10 mouse cellular contexts compared by ENCODE assay signal in genomic region chr5:140510012-140511000, GRCm38 (mm10). TPM values are rescaled to one million over a fixed set of nuclear protein-coding genes. Genes with fewer than 3 reads are reported as not detected.
DNase-seq lines count a peak whose midpoint lies in the region; ATAC-seq and TF ChIP-seq lines count a peak whose summit lies in the region.
"Had no signal": no experiment of that assay in that cellular context is flagged by ENCODE, and none has a peak within 500 bp of the region (broad histone marks: within the 10 kb centered on the region; RNA-seq: fewer than 3 reads in every experiment).

No protein-coding gene starts in this region.

- WGBS in heart, embryonic 15.5 days, result 58% methylated on average over 27 of the region's 27 CpGs
- WGBS in forebrain, embryonic 11.5 days, result 63% methylated on average over 27 of the region's 27 CpGs
- WGBS in limb, embryonic 13.5 days, result 50% methylated on average over 27 of the region's 27 CpGs

- H3K9ac ChIP-seq in heart, embryonic 15.5 days, result no peak overlapping the region
- no peak overlapping the region; the same call in 1 of the 2 replicates for H3K9ac ChIP-seq in forebrain, embryonic 11.5 days (ENCODE audit: low read length)
- no peak overlapping the region; the same call in 1 of the 2 replicates for H3K9ac ChIP-seq in limb, embryonic 13.5 days

- no peak for TF ChIP-seq CTCF in C2C12 (IDR thresholded peaks at IDR 0.05; ENCODE audit: control insufficient read depth, insufficient read depth, insufficient read length)

- intact Hi-C loops in heart, postnatal 14 days (cut with DNase I), result no loop called here

- H3K4me2 ChIP-seq in heart, embryonic 15.5 days, result 0 out of 2 replicates have a peak overlapping the region, but pooled peaks have one; percentile 4
- H3K4me2 ChIP-seq in forebrain, embryonic 11.5 days (ENCODE audit: low read depth, low read length, severe bottlenecking), result no peak overlapping the region
- H3K4me2 ChIP-seq in limb, embryonic 13.5 days (replicated peaks), result 0 out of 2 replicates have a peak overlapping the region, but pooled peaks have one; percentile 7

- peaks cover 40% of the 10 kb centered on the region for H3K4me1 ChIP-seq in heart, embryonic 15.5 days (replicated peaks)
- H3K4me1 ChIP-seq in forebrain, embryonic 11.5 days (replicated peaks; ENCODE audit: control insufficient read depth, insufficient read depth, low read length), result peaks cover 12% of the 10 kb centered on the region; the same call in 1 of the 2 replicates
- peaks cover 63% of the 10 kb centered on the region for H3K4me1 ChIP-seq in limb, embryonic 13.5 days

- H3K4me3 ChIP-seq in heart, embryonic 15.5 days, result no peak overlapping the region
- no peak overlapping the region for H3K4me3 ChIP-seq in C2C12 (ENCODE audit: insufficient read depth, poor library complexity, severe bottlenecking)
- H3K4me3 ChIP-seq in forebrain, embryonic 11.5 days (ENCODE audit: low read depth, low read length), result no peak overlapping the region
- no peak overlapping the region for H3K4me3 ChIP-seq in limb, embryonic 13.5 days

- H3ac ChIP-seq in C2C12 (ENCODE audit: control insufficient read depth, insufficient read length, low read depth), result no peak overlapping the region

- H3K9me3 ChIP-seq in heart, embryonic 15.5 days (replicated peaks), result no peaks in the 10 kb centered on the region
- no peaks in the 10 kb centered on the region for H3K9me3 ChIP-seq in forebrain, embryonic 11.5 days (ENCODE audit: control insufficient read depth, low read length)
- no peaks in the 10 kb centered on the region for H3K9me3 ChIP-seq in limb, embryonic 13.5 days

- peaks cover 5% of the 10 kb centered on the region for H3K79me3 ChIP-seq in C2C12 (ENCODE audit: low read depth)

- DNase-seq in heart, postnatal 14 days, result no peak
- DNase-seq in forebrain, embryonic 11.5 days (ENCODE audit: low spot score), result peak; percentile 62
- no peak for DNase-seq in yolk sac, embryonic 10.5 days (ENCODE audit: low spot score)
- no peak for DNase-seq in cerebellum, adult 8-10 months

- no peak overlapping the region for H3K27ac ChIP-seq in heart, embryonic 15.5 days
- no peak overlapping the region for H3K27ac ChIP-seq in forebrain, embryonic 11.5 days (ENCODE audit: low read depth, low read length)
- peak overlapping the region; percentile 6; the same call in 1 of the 2 replicates for H3K27ac ChIP-seq in limb, embryonic 13.5 days

- H3K36me3 ChIP-seq in heart, embryonic 15.5 days, result no peaks in the 10 kb centered on the region
- peaks cover 3% of the 10 kb centered on the region for H3K36me3 ChIP-seq in C2C12 (ENCODE audit: control insufficient read depth, insufficient read depth)
- H3K36me3 ChIP-seq in forebrain, embryonic 11.5 days (ENCODE audit: control insufficient read depth, insufficient read depth, low read length), result no peaks in the 10 kb centered on the region
- peaks cover 7% of the 10 kb centered on the region; the same call in 1 of the 2 replicates for H3K36me3 ChIP-seq in limb, embryonic 13.5 days

- ATAC-seq in heart, embryonic 15.5 days (replicated peaks; ENCODE audit: insufficient number of reproducible peaks, insufficient read depth, low FRiP score, low read depth), result no peak
- no peak for ATAC-seq in forebrain, embryonic 11.5 days (replicated peaks; ENCODE audit: low FRiP score)
- no peak for ATAC-seq in limb, embryonic 13.5 days (ENCODE audit: low FRiP score, low read depth)
- ATAC-seq in activated CD4-positive, CD25-positive, alpha-beta regulatory T cell, adult 4 months, result no peak

- peaks cover 54% of the 10 kb centered on the region for H3K79me2 ChIP-seq in C2C12 (ENCODE audit: control insufficient read depth, insufficient read depth)

- no peaks in the 10 kb centered on the region for H3K27me3 ChIP-seq in heart, embryonic 15.5 days
- no peaks in the 10 kb centered on the region for H3K27me3 ChIP-seq in C2C12 (ENCODE audit: control insufficient read depth, insufficient read depth, insufficient read length)
- no peaks in the 10 kb centered on the region for H3K27me3 ChIP-seq in forebrain, embryonic 11.5 days (ENCODE audit: control insufficient read depth, insufficient read depth, low read length)
- no peaks in the 10 kb centered on the region for H3K27me3 ChIP-seq in limb, embryonic 13.5 days

TF ChIP-seq in C2C12, 6 proteins besides CTCF, POLR2A, EP300 and RAD21:
- TF ChIP-seq MYOG (IDR thresholded peaks at IDR 0.05; ENCODE audit: control insufficient read depth, extremely low read depth, insufficient read length) (no peak), MYOD1 (IDR thresholded peaks at IDR 0.05; ENCODE audit: control insufficient read depth, insufficient read length, low read depth) (peak; percentile 38), CEBPB (IDR thresholded peaks at IDR 0.05; ENCODE audit: low read depth) (no peak)

RNA-seq across cellular contexts. Expression of gene Chst12, which starts 5.0 kb away (rescaled TPM):
- polyA plus RNA-seq in heart, embryonic 15.5 days (2015; fragmentation: Nextera tagmentation; extraction: Ambion mirVana), result 12.2 and 17.4 TPM in 2 replicates
- 1 to 10 TPM; 6.7 to 6.8 TPM for total RNA-seq in heart, postnatal 14 days (2021)
- polyA plus RNA-seq in C2C12 (2012; fragmentation: generic; extraction: Trizol), result 14.7 TPM
- polyA plus RNA-seq in forebrain, embryonic 11.5 days (2014; fragmentation: Nextera tagmentation; extraction: Ambion mirVana), result 11.8 and 12.2 TPM in 2 replicates
- 20.4 and 21.2 TPM in 2 replicates for polyA plus RNA-seq in limb, embryonic 13.5 days (2015; fragmentation: Nextera tagmentation; extraction: Ambion mirVana)
- polyA plus RNA-seq in activated CD4-positive, CD25-positive, alpha-beta regulatory T cell, adult 4 months (2017; shearing (Covaris generic)), result 10 to 100 TPM; 24.5 to 31.7 TPM

RNA-seq across cellular contexts. Expression of gene Grifin, which starts 54.6 kb away (rescaled TPM):
- polyA plus RNA-seq in heart, embryonic 15.5 days (2015; fragmentation: Nextera tagmentation; extraction: Ambion mirVana), result 1.1 TPM in 1 of 2 replicates, not detected in the other
- total RNA-seq in heart, postnatal 14 days (2021), result not detected
- not detected for polyA plus RNA-seq in C2C12 (2012; fragmentation: generic; extraction: Trizol)
- not detected in 2 replicates for polyA plus RNA-seq in forebrain, embryonic 11.5 days (2014; fragmentation: Nextera tagmentation; extraction: Ambion mirVana)
- not detected in 2 replicates for polyA plus RNA-seq in limb, embryonic 13.5 days (2015; fragmentation: Nextera tagmentation; extraction: Ambion mirVana)
- polyA plus RNA-seq in activated CD4-positive, CD25-positive, alpha-beta regulatory T cell, adult 4 months (2017; shearing (Covaris generic)), result 1 to 10 TPM in 1 of 2 experiments, under 1 TPM in 1; 0.98 to 3.8 TPM
- total RNA-seq: gastrocnemius, postnatal 36 days; layer of hippocampus, postnatal 25 days had no signal
